Mouse (Mus musculus) liver, embryonic 16.5 days (tissue): ENCODE measurements around the gene Uaca. TPM values are rescaled to one million over a fixed set of nuclear protein-coding genes. Genes with fewer than 3 reads are reported as not detected.

Experiments
- ATAC-seq: fragments of 200-750 bp; cut with Nextera tagmentation; 2 replicates; pipeline ENCODE4 v1.8.0; 2017; ENCODE audit warnings: low read depth, mild to moderate bottlenecking, moderate number of reproducible peaks, moderate library complexity
- H3K27ac ChIP-seq: fragments of 300-500 bp; sonication (generic); 2 replicates; pipeline ENCODE4 v1.5.1; 2014; ENCODE audit warnings: mild to moderate bottlenecking, low read length
- H3K27me3 ChIP-seq: fragments of 300-500 bp; sonication (generic); 2 replicates; pipeline ENCODE4 v1.6.1; 2014; ENCODE audit warnings: low read depth, low read length, mixed read lengths; ENCODE audit not compliant: control insufficient read depth, insufficient read depth
- H3K36me3 ChIP-seq: fragments of 300-500 bp; sonication (generic); 2 replicates; pipeline ENCODE4 v1.6.1; 2014; ENCODE audit warnings: mild to moderate bottlenecking; ENCODE audit not compliant: control insufficient read depth, insufficient read depth
- H3K4me1 ChIP-seq: fragments of 300-500 bp; sonication (generic); 2 replicates; pipeline ENCODE4 v1.6.1; 2014; ENCODE audit warnings: low read depth, low read length, mixed read lengths; ENCODE audit not compliant: control insufficient read depth
- H3K4me2 ChIP-seq: fragments of 300-500 bp; sonication (generic); 2 replicates; pipeline ENCODE4 v1.6.1; 2014; ENCODE audit warnings: low read depth, low read length, mixed read lengths
- H3K4me3 ChIP-seq: fragments of 300-500 bp; sonication (generic); 2 replicates; pipeline ENCODE4 v1.5.1; 2014; ENCODE audit warnings: low read depth, mild to moderate bottlenecking, low read length
- H3K9ac ChIP-seq: fragments of 300-500 bp; sonication (generic); 2 replicates; pipeline ENCODE4 v1.6.1; 2014; ENCODE audit warnings: low read depth, low read length
- H3K9me3 ChIP-seq: fragments of 300-500 bp; sonication (generic); replicated peaks from 2 replicates; pipeline ENCODE4 v1.6.1; 2016; ENCODE audit warnings: low read length; ENCODE audit not compliant: control insufficient read depth
- WGBS: fragments of 180-500 bp; shearing (Covaris S2); extraction: QIAGEN DNeasy Blood & Tissue Kit; methylation state at CpG from one replicate; pipeline ENCODE4 v1.1.7; 2014; ENCODE audit not compliant: insufficient replicate concordance; 5-methylcytosine and 5-hydroxymethylcytosine counted together
- polyA plus RNA-seq: library from polyadenylated mRNA; unstranded; fragments of >200 nt; fragmentation: Nextera tagmentation; extraction: Ambion mirVana; gene quantifications from 2 replicates; pipeline ENCODE4 v1.2.1, GENCODE M21; 2015

Gene Uaca
- polyA plus RNA-seq, 1 experiment from 2014 or later = 3.0 TPM

- WGBS = 38% methylated on average over 8 of the region's 8 CpGs
- Histone ChIP-seq H3K27me3 (no peaks in the 10 kb centered on the region), H3K4me3 (no peak overlapping the region), H3K27ac (no peak overlapping the region), H3K9me3 (no peaks in the 10 kb centered on the region), H3K4me1 (no peaks in the 10 kb centered on the region), H3K36me3 (no peaks in the 10 kb centered on the region), H3K4me2 (no peak overlapping the region), H3K9ac (no peak overlapping the region)
- no peak for ATAC-seq
Observed at GRCm38 (mm10) chr9:60895486-60896110, 101.3 kb downstream of the Uaca start.

- Histone ChIP-seq H3K36me3 (no peaks in the 10 kb centered on the region), H3K4me2 (no peak overlapping the region), H3K9ac (no peak overlapping the region), H3K4me3 (no peak overlapping the region), H3K9me3 (no peaks in the 10 kb centered on the region), H3K27me3 (no peaks in the 10 kb centered on the region), H3K27ac (no peak overlapping the region), H3K4me1 (no peaks in the 10 kb centered on the region)
- WGBS = 65% methylated on average over 5 of the region's 5 CpGs
- ATAC-seq = no peak
Observed at GRCm38 (mm10) chr9:60898291-60899020, 104.1 kb downstream of the Uaca start.

GRCm38 (mm10) chr9:60899201-60899600 is 104.9 kb downstream of the Uaca start:
- H3K9me3 ChIP-seq = no peaks in the 10 kb centered on the region
- 60% methylated on average over 4 of the region's 4 CpGs for WGBS
- H3K4me2 ChIP-seq = no peak overlapping the region
- ATAC-seq = no peak
- no peaks in the 10 kb centered on the region for H3K4me1 ChIP-seq
- no peaks in the 10 kb centered on the region for H3K27me3 ChIP-seq
- no peak overlapping the region for H3K9ac ChIP-seq
- H3K27ac ChIP-seq = no peak overlapping the region
- H3K4me3 ChIP-seq = no peak overlapping the region
- H3K36me3 ChIP-seq = no peaks in the 10 kb centered on the region

GRCm38 (mm10) chr9:60899797-60900459 is 105.6 kb downstream of the Uaca start:
- 47% methylated on average over 3 of the region's 3 CpGs for WGBS
- Histone ChIP-seq H3K27ac (no peak overlapping the region), H3K4me3 (no peak overlapping the region), H3K4me1 (no peaks in the 10 kb centered on the region), H3K27me3 (no peaks in the 10 kb centered on the region), H3K9me3 (no peaks in the 10 kb centered on the region), H3K4me2 (no peak overlapping the region), H3K9ac (no peak overlapping the region), H3K36me3 (no peaks in the 10 kb centered on the region)
- ATAC-seq = no peak

GRCm38 (mm10) chr9:60912266-60912665 is 117.9 kb downstream of the Uaca start:
- no peak overlapping the region for H3K4me3 ChIP-seq
- H3K36me3 ChIP-seq = no peaks in the 10 kb centered on the region
- no peaks in the 10 kb centered on the region for H3K27me3 ChIP-seq
- no peaks in the 10 kb centered on the region for H3K9me3 ChIP-seq
- WGBS = 44% methylated on average over 1 of the region's 1 CpGs
- H3K27ac ChIP-seq = no peak overlapping the region
- H3K4me2 ChIP-seq = no peak overlapping the region
- no peak overlapping the region for H3K9ac ChIP-seq
- ATAC-seq = no peak
- no peaks in the 10 kb centered on the region for H3K4me1 ChIP-seq

GRCm38 (mm10) chr9:60913626-60914025 is 119.3 kb downstream of the Uaca start:
- no peak overlapping the region for H3K27ac ChIP-seq
- WGBS = 56% methylated on average over 3 of the region's 3 CpGs
- H3K4me1 ChIP-seq = no peaks in the 10 kb centered on the region
- no peak overlapping the region for H3K4me2 ChIP-seq
- H3K4me3 ChIP-seq = no peak overlapping the region
- no peaks in the 10 kb centered on the region for H3K9me3 ChIP-seq
- no peaks in the 10 kb centered on the region for H3K36me3 ChIP-seq
- ATAC-seq = no peak
- no peaks in the 10 kb centered on the region for H3K27me3 ChIP-seq
- no peak overlapping the region for H3K9ac ChIP-seq

GRCm38 (mm10) chr9:60919936-60920672 is 125.8 kb downstream of the Uaca start:
- Histone ChIP-seq H3K4me1 (no peaks in the 10 kb centered on the region), H3K4me3 (no peak overlapping the region), H3K36me3 (no peaks in the 10 kb centered on the region), H3K27me3 (no peaks in the 10 kb centered on the region), H3K27ac (no peak overlapping the region), H3K9me3 (no peaks in the 10 kb centered on the region), H3K4me2 (no peak overlapping the region), H3K9ac (no peak overlapping the region)
- 55% methylated on average over 8 of the region's 8 CpGs for WGBS
- no peak for ATAC-seq

- ATAC-seq = no peak
- WGBS = 49% methylated on average over 10 of the region's 10 CpGs
- no peaks in the 10 kb centered on the region for H3K4me1 ChIP-seq
Observed at GRCm38 (mm10) chr9:60920673-60921062, 126.3 kb downstream of the Uaca start.

More at GRCm38 (mm10) chr9:60920673-60921062, 126.3 kb downstream of the Uaca start:
- Histone ChIP-seq H3K27me3 (no peaks in the 10 kb centered on the region), H3K9ac (no peak overlapping the region), H3K27ac (no peak overlapping the region), H3K4me3 (no peak overlapping the region), H3K4me2 (no peak overlapping the region), H3K9me3 (no peaks in the 10 kb centered on the region), H3K36me3 (no peaks in the 10 kb centered on the region)
